Mouse (Mus musculus) cerebral cortex, adult 2 months (tissue): ENCODE measurements around the gene Cisd3.

Experiments used
- WGBS: fragments of 180-500 bp; shearing (Covaris S2); methylation state at CpG from one replicate; pipeline ENCODE4 v1.1.7; 2018; 5-methylcytosine and 5-hydroxymethylcytosine counted together

Gene Cisd3

GRCm38 (mm10) chr11:97711200-97711900 is 25.7 kb downstream of the Cisd3 start:
- WGBS: 75% methylated on average over 13 of the region's 13 CpGs

GRCm38 (mm10) chr11:97712286-97712685 is 26.7 kb downstream of the Cisd3 start:
- WGBS: 88% methylated on average over 15 of the region's 15 CpGs

GRCm38 (mm10) chr11:97713896-97714295 is 28.3 kb downstream of the Cisd3 start:
- 48% methylated on average over 8 of the region's 8 CpGs for WGBS

GRCm38 (mm10) chr11:97714356-97714755 is 28.7 kb downstream of the Cisd3 start:
- WGBS: 83% methylated on average over 3 of the region's 3 CpGs

- WGBS: 50% methylated on average over 14 of the region's 14 CpGs
Observed at GRCm38 (mm10) chr11:97714784-97715760, 29.4 kb downstream of the Cisd3 start.

GRCm38 (mm10) chr11:97716021-97716420 is 30.4 kb downstream of the Cisd3 start:
- WGBS: 75% methylated on average over 8 of the region's 8 CpGs

- 86% methylated on average over 26 of the region's 26 CpGs for WGBS
Observed at GRCm38 (mm10) chr11:97717369-97718280, 32.0 kb downstream of the Cisd3 start.

- WGBS: 74% methylated on average over 15 of the region's 15 CpGs
Observed at GRCm38 (mm10) chr11:97718281-97718860, 32.7 kb downstream of the Cisd3 start.

GRCm38 (mm10) chr11:97719041-97719440 is 33.4 kb downstream of the Cisd3 start:
- 84% methylated on average over 4 of the region's 4 CpGs for WGBS

GRCm38 (mm10) chr11:97721338-97721737 is 35.7 kb downstream of the Cisd3 start:
- WGBS: 92% methylated on average over 4 of the region's 4 CpGs

GRCm38 (mm10) chr11:97723709-97724108 is 38.1 kb downstream of the Cisd3 start:
- 71% methylated on average over 7 of the region's 7 CpGs for WGBS

GRCm38 (mm10) chr11:97728311-97728710 is 42.7 kb downstream of the Cisd3 start:
- 75% methylated on average over 7 of the region's 7 CpGs for WGBS

GRCm38 (mm10) chr11:97728730-97729129 is 43.1 kb downstream of the Cisd3 start:
- WGBS: 78% methylated on average over 7 of the region's 7 CpGs

- WGBS: 35% methylated on average over 10 of the region's 10 CpGs
Observed at GRCm38 (mm10) chr11:97733689-97734088, 48.1 kb downstream of the Cisd3 start.

GRCm38 (mm10) chr11:97734810-97735209 is 49.2 kb downstream of the Cisd3 start:
- 75% methylated on average over 5 of the region's 5 CpGs for WGBS

- 78% methylated on average over 5 of the region's 5 CpGs for WGBS
Observed at GRCm38 (mm10) chr11:97736645-97737044, 51.0 kb downstream of the Cisd3 start.

- WGBS: 44% methylated on average over 4 of the region's 4 CpGs
Observed at GRCm38 (mm10) chr11:97737600-97737999, 52.0 kb downstream of the Cisd3 start.
